Mouse (Mus musculus) cerebellum, postnatal 4 days (tissue): ENCODE data around the gene Wap.

Experiments used
- DNase-seq, 2 experiments: peaks; one replicate each; pipeline ENCODE4 v3.0.0; 2022; ENCODE audit warnings: low spot score in 2 of 2, mixed read lengths in 1 of 2

The Wap gene

GRCm38 (mm10) chr11:6627731-6628130 is 10.7 kb downstream of the Wap start:
- DNase-seq: no peak

- DNase-seq: peak in 1 of 2 experiments; percentile 12
These were observed 12.1 kb downstream of the Wap start for GRCm38 (mm10) chr11:6626388-6626772.

GRCm38 (mm10) chr11:6625478-6626387 is 12.7 kb downstream of the Wap start, which contains the start of gene Tbrg4:
Gene Tbrg4 (minus strand): TSS chr11:6626067.
- DNase-seq: peak; percentile 78 to 94

- DNase-seq: no peak
These were observed 13.6 kb downstream of the Wap start for GRCm38 (mm10) chr11:6624619-6625382.

GRCm38 (mm10) chr11:6623704-6624103 is 14.7 kb downstream of the Wap start:
- DNase-seq: no peak

- DNase-seq: no peak
These were observed 22.9 kb downstream of the Wap start for GRCm38 (mm10) chr11:6615250-6616205.

- peak; percentile 52 to 72 for DNase-seq
These were observed 32.7 kb downstream of the Wap start, which contains the start of gene Nacad for GRCm38 (mm10) chr11:6605491-6606399. Gene Nacad (minus strand): TSS chr11:6606053.

GRCm38 (mm10) chr11:6605021-6605481 is 33.4 kb downstream of the Wap start:
- peak in 1 of 2 experiments; percentile 38 for DNase-seq

- DNase-seq: no peak
These were observed 33.9 kb downstream of the Wap start for GRCm38 (mm10) chr11:6604604-6604936.

GRCm38 (mm10) chr11:6603887-6604603 is 34.4 kb downstream of the Wap start:
- peak; percentile 21 to 62 for DNase-seq

- no peak for DNase-seq
These were observed 35.2 kb downstream of the Wap start for GRCm38 (mm10) chr11:6603224-6603623.

GRCm38 (mm10) chr11:6602662-6603061 is 35.8 kb downstream of the Wap start:
- no peak for DNase-seq

GRCm38 (mm10) chr11:6601649-6602480 is 36.6 kb downstream of the Wap start:
- peak in 1 of 2 experiments; percentile 20 for DNase-seq

- no peak for DNase-seq
These were observed 38.0 kb downstream of the Wap start for GRCm38 (mm10) chr11:6600284-6600944.

- DNase-seq: no peak
These were observed 38.6 kb downstream of the Wap start for GRCm38 (mm10) chr11:6599831-6600230.

GRCm38 (mm10) chr11:6599011-6599681 is 39.3 kb downstream of the Wap start:
- peak in 1 of 2 experiments; percentile 25 for DNase-seq

- DNase-seq: no peak
These were observed 40.1 kb downstream of the Wap start for GRCm38 (mm10) chr11:6598191-6598889.
